Mouse (Mus musculus) c-Kit-positive CD71-positive TER-119-positive erythroid progenitor cells, embryonic 14.5 days (primary cell): ENCODE measurements at regions not wholly inside any gene's neighbourhood (a gene's known extent, or its start where the extent isn't known, plus 50 kb on each side); places are given as distances from the start of the nearest gene placed in this dataset.

Experiments used
- DNase-seq: peaks from one replicate; pipeline ENCODE4 v3.0.0-alpha.2; 2013; ENCODE audit warnings: low spot score

DNA sequence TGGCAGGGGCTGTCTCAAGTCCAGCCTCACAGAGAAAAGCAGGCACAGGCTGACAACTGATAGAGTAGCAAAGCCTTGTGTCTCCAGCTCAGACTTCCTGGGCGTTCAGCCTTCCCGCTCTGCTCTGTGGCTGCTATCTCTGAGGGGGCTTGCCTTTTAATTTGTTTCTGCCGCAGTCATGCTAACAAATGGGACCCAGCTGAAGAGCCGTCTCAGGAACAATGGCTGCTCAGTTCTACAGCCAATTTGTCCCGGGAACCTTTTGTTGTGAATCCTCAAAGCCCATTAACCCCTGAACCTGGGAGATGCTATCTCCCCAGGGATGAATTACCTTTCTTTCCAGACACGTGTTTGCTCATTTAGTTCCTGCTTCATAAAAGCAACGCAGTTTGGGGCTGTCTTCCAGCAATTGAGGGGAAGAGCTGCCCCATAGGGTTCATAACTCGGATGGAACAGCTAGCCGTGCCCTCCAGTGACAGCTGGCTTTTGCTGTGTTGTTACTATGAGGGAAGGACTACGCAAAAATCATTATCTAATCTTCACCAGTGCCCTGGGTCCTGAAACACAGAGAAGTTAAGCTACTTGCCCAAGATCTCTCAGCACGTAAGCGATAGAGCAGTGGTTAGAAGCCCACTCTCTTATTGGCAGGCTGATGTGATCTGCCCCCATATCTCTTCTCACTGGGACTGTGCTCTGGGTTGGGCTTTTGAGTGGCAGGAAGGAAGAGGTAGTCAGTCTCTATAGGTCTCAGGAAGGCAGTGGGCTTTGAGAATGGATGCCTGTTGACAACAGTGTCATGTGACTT, 240.9 kb downstream of the Rybp start:
- DNase-seq: no peak

DNA sequence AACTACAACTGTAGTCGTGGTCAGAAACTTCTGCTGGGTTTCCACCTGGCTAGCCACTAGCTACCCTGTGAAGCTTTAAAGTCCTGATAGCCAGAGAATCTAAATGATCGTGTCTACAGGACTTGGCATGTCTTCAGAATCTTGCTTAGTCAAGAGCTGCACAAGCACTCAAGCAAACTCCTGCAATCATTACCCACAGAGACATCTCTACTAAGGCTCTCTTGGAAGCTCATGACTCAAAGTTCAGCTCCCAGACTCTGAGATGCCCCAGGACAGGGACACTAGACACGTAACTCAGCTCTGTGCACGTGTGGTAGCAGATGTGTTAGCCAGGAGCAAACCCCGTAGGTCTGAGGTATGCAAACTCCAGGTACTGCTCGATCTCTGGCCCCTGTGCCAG, 242.2 kb downstream of the Rybp start:
- no peak for DNase-seq

DNA sequence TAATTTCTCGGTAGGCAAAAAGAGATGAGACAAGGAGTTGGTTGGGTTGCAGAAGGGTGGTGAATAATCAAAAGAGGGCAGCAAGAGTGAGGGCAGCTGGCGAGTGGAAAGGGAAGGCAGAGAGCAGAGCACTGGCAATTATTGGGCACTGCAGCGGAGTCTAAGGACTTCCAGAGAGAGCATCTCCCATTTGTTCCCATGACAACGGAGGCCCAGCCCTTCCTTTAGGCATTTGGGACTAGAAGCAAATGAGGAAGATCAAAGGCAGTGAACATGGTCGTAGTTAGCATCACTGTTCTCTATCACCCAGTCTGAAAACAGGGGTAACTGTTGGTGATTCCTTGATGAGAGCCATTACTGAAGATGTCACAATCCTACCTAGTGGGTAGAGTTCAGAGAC, 246.1 kb downstream of the Rybp start:
- no peak for DNase-seq

DNA sequence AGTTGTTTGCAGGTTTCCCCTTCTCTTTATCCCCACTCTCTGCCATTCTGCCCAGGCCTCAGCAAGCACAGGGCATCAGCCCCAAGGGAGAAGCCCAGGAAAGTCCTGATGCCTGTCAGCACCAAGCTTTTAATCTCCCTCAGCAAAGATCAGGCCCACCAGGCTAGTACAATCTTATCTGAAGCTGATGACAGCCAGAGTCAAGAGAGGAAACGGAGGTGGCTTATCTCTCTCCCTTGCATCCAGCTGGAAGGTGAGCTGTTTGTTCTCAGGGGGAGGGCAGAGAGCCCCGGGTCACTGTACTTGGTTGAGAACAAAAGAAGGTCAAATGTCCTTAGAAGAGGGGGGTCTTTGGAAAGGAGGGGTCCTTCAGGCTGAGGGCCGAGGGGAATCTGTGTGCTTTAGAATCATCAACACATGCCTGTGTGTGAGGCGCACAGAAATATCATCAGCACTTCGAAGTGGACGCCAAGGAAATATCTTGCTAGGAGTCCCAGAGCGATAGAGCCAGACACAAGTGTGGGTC, 246.8 kb downstream of the Rybp start:
- DNase-seq: no peak

DNA sequence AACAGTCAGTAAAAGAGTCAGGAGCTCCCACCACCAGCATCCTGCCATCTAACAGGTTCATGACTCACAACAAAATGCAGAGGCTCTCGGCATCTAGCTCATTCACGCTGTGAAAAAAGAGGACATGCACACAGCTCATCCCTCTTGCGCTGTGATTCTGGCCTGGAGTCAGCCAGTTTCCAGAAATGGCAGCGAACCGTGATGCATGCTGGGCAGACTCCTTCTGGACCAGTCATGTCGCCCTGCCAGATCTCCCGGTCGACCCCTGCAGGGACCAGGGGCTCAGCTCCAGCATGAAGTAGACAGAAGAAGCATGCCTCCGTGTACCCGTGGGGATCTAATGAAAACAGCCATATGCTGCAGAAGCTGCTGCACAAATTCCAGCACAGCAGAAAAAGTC, 254.6 kb downstream of the Rybp start:
- no peak for DNase-seq

DNA sequence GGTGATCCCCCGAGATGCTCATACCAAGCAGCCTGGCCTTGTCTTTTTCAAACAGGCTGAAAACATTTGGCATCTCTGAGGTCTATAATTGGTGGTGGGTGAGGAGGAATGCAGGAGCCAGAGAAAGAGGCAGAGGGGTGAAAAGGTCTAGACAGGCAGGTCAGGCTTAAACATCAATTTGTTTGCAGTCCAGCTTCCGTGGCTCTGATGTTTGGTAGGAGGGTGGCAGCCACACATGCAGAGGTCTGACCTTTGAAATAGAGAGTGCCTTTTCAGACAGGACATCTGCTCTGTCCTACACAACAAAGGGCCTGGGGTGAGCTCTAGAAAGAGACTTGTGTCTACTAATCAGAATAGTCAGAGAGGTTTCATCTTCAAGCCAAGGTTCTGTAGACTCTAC, 256.8 kb downstream of the Rybp start:
- DNase-seq: no peak

DNA sequence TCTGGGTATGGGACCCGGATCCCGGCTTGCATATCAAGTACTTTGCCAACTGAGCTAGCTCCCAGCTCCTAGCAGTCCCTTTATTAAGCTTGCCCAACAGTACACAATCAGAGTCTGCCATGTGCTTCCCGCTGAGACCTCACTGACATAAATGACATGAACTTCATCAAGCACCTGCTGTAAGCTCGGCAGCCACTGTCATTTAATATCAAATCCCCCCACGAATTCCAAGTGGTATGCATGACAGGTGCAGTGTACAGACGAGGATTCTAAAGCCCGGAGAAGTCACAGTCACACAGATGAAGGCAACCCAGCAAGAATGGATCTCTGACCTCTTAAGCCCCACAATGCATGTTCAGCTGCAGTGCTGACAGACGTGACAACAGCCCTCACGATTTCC, 257.3 kb downstream of the Rybp start:
- no peak for DNase-seq

DNA sequence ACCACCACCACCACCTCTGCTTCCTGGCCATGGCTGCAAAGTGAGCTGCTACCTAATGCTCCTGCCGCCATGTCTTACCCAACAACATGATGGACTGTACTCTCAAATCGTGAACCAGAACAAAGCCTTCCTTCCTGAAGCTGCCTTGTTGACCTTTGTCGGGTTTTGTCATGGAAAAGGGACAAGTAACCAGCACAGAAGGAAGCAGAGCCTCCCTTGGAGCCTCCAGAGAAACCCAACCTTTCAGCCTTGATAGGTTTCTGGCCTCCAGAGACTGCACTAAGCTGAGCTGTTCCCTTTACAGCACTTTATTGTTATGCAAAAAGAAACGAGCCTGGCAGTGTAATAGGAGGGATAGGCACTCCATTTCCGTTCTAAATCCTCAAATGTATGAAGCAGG, 259.8 kb downstream of the Rybp start:
- DNase-seq: no peak

DNA sequence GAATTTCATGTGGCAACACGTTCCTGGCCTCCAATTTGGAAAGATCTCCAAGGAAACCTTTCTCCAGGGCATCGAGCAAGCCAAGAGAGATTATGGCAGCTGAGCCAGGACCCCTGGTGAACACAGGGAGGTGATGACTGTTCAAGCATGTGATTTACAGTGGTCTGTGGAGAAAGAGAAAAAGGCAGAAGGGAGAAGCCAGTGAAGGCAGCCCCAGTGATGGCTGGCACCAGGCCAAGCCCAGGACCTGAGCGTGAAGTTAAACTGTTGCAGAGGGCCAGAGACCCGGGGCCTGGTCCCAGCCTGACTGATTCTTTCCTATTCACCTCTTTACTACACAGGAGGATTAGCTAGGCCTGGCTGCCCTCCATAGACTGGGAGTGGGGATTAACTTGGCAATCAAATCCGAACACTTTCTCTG, 261.7 kb downstream of the Rybp start:
- DNase-seq: no peak

DNA sequence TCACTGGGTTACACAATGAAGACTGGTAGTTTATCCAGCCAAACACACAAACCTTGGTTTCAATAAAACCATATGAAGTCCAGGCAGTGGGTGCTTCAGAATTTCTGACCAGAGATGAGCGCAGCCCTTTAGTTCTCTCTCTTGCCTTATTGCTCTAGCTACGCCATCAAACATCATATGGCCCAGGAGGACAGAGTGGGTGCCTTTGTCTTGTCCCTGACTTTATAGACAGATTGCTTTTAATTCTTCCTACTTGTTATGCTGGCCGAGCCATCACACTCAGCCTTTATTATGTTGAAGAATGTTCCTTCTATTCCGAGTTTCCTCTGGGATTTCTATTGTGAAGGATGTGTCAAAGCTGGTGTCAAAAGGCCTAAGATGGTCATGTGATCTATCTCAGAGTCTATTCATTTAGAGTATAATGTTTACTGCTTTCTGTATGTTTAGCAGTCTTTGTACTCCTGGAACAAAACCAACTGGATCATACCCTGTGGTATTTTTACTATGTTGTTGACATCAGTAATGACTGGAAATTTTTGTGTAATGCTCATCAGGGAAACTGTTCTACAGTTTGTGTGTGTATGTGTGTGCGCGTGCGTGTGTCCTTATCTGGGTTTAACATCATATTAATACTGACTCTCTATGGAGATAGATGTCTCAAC, 263.7 kb downstream of the Rybp start:
- DNase-seq: no peak

DNA sequence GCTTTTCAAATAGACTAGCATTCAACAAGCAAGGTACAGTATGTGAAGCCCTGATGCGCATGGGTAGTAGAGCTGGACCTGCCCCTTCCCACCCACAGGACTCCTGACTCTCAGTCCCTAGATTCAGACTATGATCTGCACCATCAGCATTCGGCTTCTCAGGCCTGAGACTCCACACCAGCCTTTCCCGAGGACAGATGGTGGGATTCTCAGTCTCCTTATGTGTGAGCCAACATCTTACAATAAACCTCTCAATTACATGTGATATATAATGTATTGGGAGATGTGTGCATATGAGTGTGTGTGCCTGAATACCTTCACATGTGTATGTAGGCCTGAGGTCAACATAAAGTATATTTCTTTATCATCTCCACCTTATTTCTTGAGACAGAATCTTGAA, 268.3 kb downstream of the Rybp start:
- DNase-seq: no peak

DNA sequence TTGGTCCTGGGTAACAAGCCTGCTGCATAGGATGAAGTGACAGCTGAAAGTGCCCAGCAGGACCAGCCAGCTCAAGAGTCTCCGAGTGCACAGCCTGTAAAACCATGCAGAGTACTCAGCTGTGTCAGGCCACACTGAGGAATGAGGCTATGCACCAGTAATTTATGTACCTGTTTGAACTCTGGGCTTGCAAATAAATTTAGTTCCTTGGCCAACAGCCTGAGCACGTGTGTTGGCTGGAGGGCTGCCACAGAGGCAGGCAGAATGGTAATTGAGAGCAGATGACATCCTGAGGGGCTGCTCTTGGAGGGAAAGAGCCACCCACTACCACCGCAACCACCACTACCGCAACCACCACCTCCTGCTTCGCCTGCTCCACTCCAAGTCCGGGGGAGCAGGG, 273.3 kb downstream of the Rybp start:
- no peak for DNase-seq

DNA sequence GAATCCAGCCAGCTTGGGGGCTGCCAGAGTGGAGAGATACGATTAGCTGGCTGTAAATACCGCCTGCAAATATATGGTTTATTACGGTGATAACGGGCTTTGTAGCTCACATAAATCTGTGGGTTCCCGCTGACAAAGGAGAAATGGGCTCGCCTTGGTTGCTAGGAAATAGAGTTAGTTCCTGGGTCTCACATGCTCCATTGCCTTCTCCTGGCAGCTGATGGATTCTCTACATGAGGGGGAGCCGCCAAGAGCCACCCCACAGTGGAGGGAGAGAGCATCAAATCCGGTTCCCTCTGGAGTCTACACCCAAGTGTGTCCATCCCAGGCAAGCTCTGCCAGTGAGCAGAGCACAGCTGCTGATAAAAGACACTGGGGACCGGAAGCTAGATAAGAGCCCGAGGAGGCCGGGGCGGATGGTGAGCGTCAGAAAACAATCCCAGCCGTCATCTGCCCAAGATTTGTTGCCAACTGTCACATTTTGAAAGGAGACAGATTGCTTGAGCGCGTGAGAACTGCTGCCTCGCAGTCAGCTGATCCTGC, 275.7 kb downstream of the Rybp start:
- no peak for DNase-seq

DNA sequence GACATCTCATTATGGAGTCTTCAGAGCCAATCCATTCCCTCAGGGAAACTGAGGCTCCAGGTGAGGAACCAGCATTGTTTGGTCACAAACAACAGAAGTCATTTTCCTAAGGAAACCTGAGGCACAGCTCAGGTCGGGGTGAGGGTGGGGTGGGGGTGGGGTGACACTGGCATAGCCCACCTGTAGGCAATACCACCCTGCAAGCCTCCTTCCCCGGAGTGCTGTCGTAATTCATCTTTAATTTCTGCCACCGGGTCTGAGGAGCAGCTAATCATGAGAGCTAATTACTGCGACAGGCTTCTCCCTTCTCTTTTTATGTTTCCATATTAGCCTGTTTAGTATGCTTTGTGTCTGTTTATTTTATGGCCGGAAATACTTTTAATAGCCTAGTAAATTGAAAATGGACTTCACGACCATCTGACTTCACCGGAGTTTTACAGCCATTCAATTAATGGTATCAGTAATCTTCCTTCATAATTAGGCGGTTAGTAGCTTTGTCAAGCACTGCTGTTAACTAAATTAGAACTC, 276.3 kb downstream of the Rybp start:
- no peak for DNase-seq

DNA sequence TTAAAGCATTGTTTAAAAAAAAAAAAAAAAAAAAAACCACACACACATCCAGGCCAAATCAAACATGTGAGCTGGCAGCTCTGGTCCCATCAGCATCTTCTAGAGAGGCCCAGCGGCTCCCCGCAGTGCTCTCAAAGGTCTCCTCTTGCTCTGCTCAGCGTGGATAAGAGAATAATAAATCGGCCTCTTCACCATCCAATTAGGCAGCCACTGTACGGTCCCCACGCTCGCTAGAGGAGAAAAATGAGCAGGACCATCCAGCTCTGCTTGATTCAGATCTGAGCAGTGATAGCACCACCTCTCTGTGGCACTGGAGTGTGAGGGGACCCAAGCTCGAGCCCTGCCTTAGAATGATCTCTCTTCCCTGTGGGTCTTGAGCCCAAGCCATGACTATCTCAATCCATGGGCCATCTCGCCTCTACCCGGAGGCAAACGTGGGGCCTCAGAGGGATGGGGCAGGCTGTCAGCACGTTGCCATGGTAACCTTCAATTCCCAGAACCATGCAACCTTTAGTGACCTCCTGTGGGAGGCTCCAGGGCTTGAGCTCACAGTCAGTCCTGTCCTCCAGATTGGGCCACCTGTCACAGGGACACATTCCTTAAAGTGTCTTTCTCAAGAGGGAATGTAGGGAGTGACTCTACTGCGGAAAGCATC, 273.6 kb upstream of the Prok2 start:
- no peak for DNase-seq

DNA sequence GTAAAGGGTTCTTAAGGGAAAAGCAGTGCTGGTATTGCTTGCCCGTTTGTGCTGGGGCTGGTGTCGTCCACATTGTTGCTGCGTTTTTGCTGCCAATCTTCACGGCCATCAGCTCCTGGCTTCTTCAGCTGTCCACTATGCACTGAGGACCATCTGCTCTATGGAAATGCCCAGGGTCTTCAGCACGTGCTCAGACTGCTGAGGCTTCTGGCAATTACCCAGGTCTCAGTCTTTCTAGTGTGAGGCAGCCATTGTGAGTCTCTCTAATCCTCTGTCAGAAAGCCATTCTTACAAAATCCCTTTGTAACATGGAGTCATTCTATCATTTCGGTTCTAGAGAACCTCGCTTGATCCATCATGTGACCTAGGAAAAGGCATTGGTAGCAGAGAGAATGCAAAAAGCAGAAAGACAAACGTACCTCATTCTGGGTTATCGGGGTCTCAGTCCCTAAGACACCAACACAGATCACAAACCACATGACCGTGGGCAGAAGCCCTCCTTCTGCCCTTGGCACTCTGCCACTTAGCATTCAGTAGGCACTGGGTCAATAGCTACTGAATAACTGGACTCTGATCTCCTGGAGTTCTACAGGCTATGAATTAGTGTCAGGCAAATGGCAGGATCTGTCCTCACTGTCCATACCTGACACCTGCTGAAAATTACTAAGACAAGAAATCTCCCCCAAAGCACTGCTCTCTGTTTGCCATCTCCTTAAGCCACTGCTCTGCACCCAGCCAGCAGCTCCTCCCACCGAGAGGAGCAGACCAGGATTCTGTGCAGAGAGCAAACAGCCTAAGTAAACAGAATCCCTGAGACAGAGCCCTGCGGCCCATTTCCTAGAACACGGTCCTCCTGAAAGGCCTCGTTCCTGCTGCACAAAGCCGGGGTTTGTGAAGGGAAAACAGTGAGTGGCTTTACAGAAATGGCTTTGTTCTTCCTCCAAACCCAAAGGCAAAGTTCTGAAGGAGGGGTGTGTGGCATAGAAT, 270.1 kb upstream of the Prok2 start:
- DNase-seq: no peak

DNA sequence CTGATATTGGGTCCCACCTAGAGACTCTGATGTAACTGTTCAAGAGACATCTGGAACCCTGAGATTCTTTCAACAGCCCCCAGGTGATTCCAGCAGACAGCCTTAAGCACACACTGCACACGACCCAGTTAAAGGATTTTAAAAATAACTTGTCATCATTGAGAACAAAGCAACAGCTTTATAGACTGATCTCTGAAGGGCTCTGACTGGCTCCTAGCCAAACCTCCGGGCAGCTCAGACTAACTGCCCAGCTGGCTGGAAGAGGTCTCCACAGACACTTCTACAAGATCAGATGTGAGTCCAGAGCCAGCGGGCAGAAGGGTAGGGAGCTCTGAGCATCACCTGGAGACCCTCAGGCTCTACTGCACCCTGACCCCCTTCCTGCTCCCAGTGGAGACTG, 267.8 kb upstream of the Prok2 start:
- DNase-seq: no peak

DNA sequence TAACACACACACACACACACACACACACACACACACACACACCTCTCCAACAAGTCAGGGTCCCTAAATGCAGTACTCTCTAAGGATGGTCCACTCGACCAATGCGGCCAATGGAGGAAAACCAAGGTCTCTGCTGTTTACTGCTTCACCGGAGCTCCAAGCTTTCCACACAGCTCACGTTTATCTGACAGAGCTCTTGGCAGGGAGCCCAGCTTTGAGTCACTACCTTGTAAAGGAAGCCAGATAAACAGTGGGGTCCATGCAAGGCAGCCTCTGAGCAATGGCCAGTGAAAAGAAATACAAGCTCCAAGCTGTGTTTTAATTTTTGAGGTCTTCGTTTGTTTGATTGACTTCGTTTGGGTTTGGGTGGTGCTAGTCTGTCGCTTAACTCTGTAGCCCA, 264.9 kb upstream of the Prok2 start:
- no peak for DNase-seq

DNA sequence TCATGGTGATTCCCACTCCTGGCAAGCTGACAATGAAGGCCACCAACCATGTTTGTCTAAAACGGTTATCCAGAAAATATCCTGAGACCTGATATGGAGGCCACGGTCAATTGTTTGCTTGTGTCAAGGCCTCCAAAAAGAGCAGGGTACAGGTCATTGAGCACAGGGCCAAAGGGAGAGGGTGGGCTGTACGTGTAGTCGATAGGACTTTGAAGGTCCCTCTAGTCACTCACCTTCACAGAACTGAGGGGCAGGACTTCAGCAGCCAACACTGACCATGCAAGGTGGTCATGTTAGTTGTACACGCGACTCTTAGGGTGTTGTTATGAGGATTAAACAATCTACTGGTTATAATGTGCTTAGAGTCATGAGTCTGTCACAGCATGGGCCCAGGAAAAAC, 264.4 kb upstream of the Prok2 start:
- DNase-seq: no peak

DNA sequence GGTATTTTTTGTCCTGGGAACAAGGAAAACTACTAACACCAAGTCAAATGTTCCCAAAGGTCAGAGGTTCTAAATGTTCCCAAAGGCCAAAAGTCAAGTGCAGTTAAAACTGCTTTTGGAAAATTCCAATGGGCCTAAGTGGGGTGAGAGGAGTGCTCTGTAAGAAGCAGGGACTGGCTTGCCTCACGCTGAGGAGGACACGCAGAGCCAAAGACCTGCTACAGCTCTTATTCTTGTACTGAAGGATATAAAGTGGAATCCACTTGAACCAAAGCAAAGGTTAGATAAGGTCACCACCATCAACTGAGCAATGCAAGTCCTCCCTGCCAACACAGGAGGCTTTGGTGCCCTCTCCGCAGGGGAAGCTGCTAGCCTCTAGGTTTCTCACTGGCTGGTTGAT, 260.3 kb upstream of the Prok2 start:
- no peak for DNase-seq

DNA sequence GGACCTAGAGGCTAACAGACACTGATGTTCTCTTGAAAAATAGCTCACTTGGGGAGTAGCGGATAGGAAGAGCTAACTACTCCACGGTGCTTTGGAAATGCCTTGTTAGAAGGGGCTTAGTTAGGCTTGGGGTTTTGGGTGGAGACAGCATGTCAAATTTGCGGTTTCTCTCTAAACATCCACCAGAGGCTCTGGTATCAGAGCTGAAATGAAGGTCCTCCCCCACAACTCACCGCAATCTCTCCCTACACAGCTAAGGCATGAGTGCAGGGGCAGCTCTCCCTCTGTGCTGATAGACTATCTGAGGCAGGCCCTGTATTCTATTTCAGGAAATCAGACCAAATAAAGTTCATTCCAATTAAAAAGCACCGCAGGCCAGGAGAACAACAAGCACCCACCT, 259.1 kb upstream of the Prok2 start:
- no peak for DNase-seq
